21 mouse cellular contexts compared by ENCODE assay signal in genomic region chrX:36837069-36837676, GRCm38 (mm10).
"Had no signal": no experiment of that assay in that cellular context is flagged by ENCODE, and none has a peak within 500 bp of the region (broad histone marks: within the 10 kb centered on the region; RNA-seq: fewer than 3 reads in every experiment).

No protein-coding gene starts in this region.

- H3K36me3 ChIP-seq: limb, embryonic 10.5 days; limb, embryonic 13.5 days; midbrain, embryonic 12.5 days; midbrain, embryonic 15.5 days; neural tube, embryonic 12.5 days; neural tube, embryonic 15.5 days had no signal

- H3K4me3 ChIP-seq: layer of hippocampus, adult 2 months; limb, embryonic 10.5 days; limb, embryonic 13.5 days; midbrain, embryonic 12.5 days; midbrain, embryonic 15.5 days; neural tube, embryonic 12.5 days; neural tube, embryonic 15.5 days had no signal

- H3K27me3 ChIP-seq: limb, embryonic 13.5 days; midbrain, embryonic 12.5 days; midbrain, embryonic 15.5 days; neural tube, embryonic 12.5 days; neural tube, embryonic 15.5 days had no signal

- ATAC-seq: liver, postnatal 0 days; lung, postnatal 0 days; midbrain, embryonic 15.5 days had no signal

- H3K9ac ChIP-seq: limb, embryonic 13.5 days; liver, embryonic 14.5 days; liver, postnatal 0 days; lung, embryonic 14.5 days; midbrain, embryonic 12.5 days; midbrain, embryonic 15.5 days; neural tube, embryonic 12.5 days; neural tube, embryonic 15.5 days had no signal

- DNase-seq: kidney, postnatal 25 days; layer of hippocampus, adult 9-11 months; liver, postnatal 0 days; lung, embryonic 14.5 days; right cerebral cortex, adult 18-20 months; right cerebral cortex, postnatal 14 days; right cerebral cortex, postnatal 4 days; thymus, adult 2 months; thymus, postnatal 25 days had no signal

- H3K4me2 ChIP-seq: limb, embryonic 13.5 days; lung, embryonic 14.5 days; midbrain, embryonic 12.5 days; midbrain, embryonic 15.5 days; neural tube, embryonic 12.5 days; neural tube, embryonic 15.5 days had no signal

- H3K27ac ChIP-seq: kidney, postnatal 0 days; layer of hippocampus, adult 2 months; limb, embryonic 10.5 days; limb, embryonic 13.5 days; liver, embryonic 14.5 days; macrophage; midbrain, embryonic 12.5 days; midbrain, embryonic 15.5 days; neural tube, embryonic 12.5 days; neural tube, embryonic 15.5 days; stomach, postnatal 0 days had no signal

- H3K9me3 ChIP-seq: limb, embryonic 10.5 days; limb, embryonic 13.5 days; midbrain, embryonic 12.5 days; midbrain, embryonic 15.5 days; neural tube, embryonic 12.5 days; neural tube, embryonic 15.5 days had no signal

- H3K4me1 ChIP-seq: limb, embryonic 13.5 days; midbrain, embryonic 12.5 days; neural tube, embryonic 12.5 days; neural tube, embryonic 15.5 days had no signal
